Mouse (Mus musculus) cortical plate, adult 2 months (tissue): ENCODE measurements at regions not wholly inside any gene's neighbourhood (a gene's known extent, or its start where the extent isn't known, plus 50 kb on each side); places are given as distances from the start of the nearest gene placed in this dataset.

Experiments
- CTCF ChIP-seq: fragments of 200-500 bp; IDR thresholded peaks from 2 replicates; pipeline ENCODE4 v1.5.1; 2011; ENCODE audit warnings: mild to moderate bottlenecking, control low read depth, low read length; ENCODE audit not compliant: insufficient read depth; ENCODE audit errors: extremely low read depth
- POLR2A ChIP-seq: fragments of 200-500 bp; IDR thresholded peaks from 2 replicates; pipeline ENCODE4 v1.6.1; 2011; ENCODE audit warnings: mild to moderate bottlenecking, low read length, control low read depth; ENCODE audit not compliant: insufficient read depth; ENCODE audit errors: extremely low read depth

DNA sequence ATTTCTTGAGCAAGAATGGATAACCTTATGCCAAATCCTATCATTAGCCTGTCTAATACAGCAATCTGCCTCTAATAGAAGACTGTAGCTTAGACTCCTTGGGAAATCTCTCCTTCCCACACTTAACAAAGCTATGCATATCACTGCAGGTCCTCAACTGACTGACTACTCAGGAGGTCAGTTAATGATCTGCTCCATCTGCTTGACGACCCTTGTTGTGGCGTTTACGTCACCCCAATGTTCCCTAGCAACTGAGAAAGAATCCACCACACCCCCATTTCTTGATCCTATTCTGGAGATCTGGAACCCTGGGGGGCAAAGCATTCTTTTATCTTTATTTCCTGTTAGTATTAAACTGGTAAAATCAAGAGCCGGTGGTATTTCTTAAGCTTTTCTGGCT is 91.4 kb upstream of the Smad1 start:
- no peak for TF ChIP-seq CTCF
- TF ChIP-seq POLR2A: no peak
